Mouse (Mus musculus): ENCODE results near the gene 1810043G02Rik. TPM values are rescaled to one million over a fixed set of nuclear protein-coding genes. Genes with fewer than 3 reads are reported as not detected.

The 1810043G02Rik gene
- total RNA-seq, 4 experiments from 2014 or later = 36.6 to 46.0 (median 40.5) TPM

Other genes with a start within 250 kb of the 1810043G02Rik start
- not detected for gene Gm18596, start 235.9 kb upstream of the 1810043G02Rik start, total RNA-seq (2022)
- gene Gm9736, start 227.2 kb upstream of the 1810043G02Rik start, total RNA-seq (2022) = not detected
- not detected for gene Gm3233, start 218.8 kb upstream of the 1810043G02Rik start, total RNA-seq (2022)
- gene Gm3238, start 207.2 kb upstream of the 1810043G02Rik start, total RNA-seq (2022) = not detected
- not detected for gene Gm7138, start 201.6 kb upstream of the 1810043G02Rik start, total RNA-seq (2022)
- gene Gm3250, start 196.0 kb upstream of the 1810043G02Rik start, total RNA-seq (2022) = not detected
- gene Gm7137, start 190.3 kb upstream of the 1810043G02Rik start, total RNA-seq (2022) = not detected
- gene Gm9639, start 183.4 kb upstream of the 1810043G02Rik start, total RNA-seq (2022) = not detected
- not detected for gene Gm19668, start 179.4 kb upstream of the 1810043G02Rik start, total RNA-seq (2022)
- not detected for gene Gm9507, start 166.7 kb upstream of the 1810043G02Rik start, total RNA-seq (2022)
- gene Gm2696, start 163.8 kb upstream of the 1810043G02Rik start, total RNA-seq (2022) = not detected
- gene Krtap10-4, start 151.4 kb upstream of the 1810043G02Rik start, total RNA-seq (2022) = not detected
- not detected for gene Krtap10-10, start 142.6 kb upstream of the 1810043G02Rik start, total RNA-seq (2022)
- not detected for gene Gm36176, start 131.7 kb upstream of the 1810043G02Rik start, total RNA-seq (2022)
- gene Gm10318, start 125.7 kb upstream of the 1810043G02Rik start, total RNA-seq (2022) = not detected
- not detected for gene Gm3285, start 116.5 kb upstream of the 1810043G02Rik start, total RNA-seq (2022)
- 1 to 10 TPM; 4.5 to 7.7 (median 5.4) TPM for gene Lrrc3, start 76.0 kb upstream of the 1810043G02Rik start, total RNA-seq (2022)
- 10 to 100 TPM; 43.0 to 47.6 (median 45.7) TPM for gene Trpm2, start 8.0 kb upstream of the 1810043G02Rik start, total RNA-seq (2022)
- 100 to 1,000 TPM; 224 to 240 (median 229) TPM for gene Pfkl, start 31.6 kb downstream of the 1810043G02Rik start, total RNA-seq (2022)
- gene Dnmt3l, start 63.4 kb downstream of the 1810043G02Rik start, total RNA-seq (2022) = under 1 TPM in 3 of 4 experiments, not detected in 1; 0.29 to 0.72 (median 0.30) TPM
- gene Aire, start 65.1 kb downstream of the 1810043G02Rik start, total RNA-seq (2022) = under 1 TPM; 0.56 to 0.93 (median 0.63) TPM
- 10 to 100 TPM; 12.1 to 13.2 (median 13.0) TPM for gene Icosl, start 90.8 kb downstream of the 1810043G02Rik start, total RNA-seq (2022)
- gene D10Jhu81e, start 191.3 kb downstream of the 1810043G02Rik start, total RNA-seq (2022) = 100 to 1,000 TPM; 120 to 134 (median 127) TPM
- gene Pwp2, start 206.6 kb downstream of the 1810043G02Rik start, total RNA-seq (2022) = 10 to 100 TPM; 19.6 to 22.1 (median 20.3) TPM

All from layer of hippocampus, adult 8-10 months (tissue).